Mouse (Mus musculus): Measurements from ENCODE around the gene Atp1b3.
"Not testable (repeated sequence)": the region's sequence is repeated elsewhere in the genome, so short reads cannot be mapped to it uniquely, and the experiment has no call there.

GRCm38 (mm10) chr9:96399916-96400315 is 35.7 kb upstream of the Atp1b3 start:
- TF ChIP-seq CTCF, EP300 (IDR thresholded peaks at IDR 0.05; ENCODE audit: low read depth): not testable (repeated sequence)
